15 mouse cellular contexts compared by ENCODE assay signal in the genomic region with DNA sequence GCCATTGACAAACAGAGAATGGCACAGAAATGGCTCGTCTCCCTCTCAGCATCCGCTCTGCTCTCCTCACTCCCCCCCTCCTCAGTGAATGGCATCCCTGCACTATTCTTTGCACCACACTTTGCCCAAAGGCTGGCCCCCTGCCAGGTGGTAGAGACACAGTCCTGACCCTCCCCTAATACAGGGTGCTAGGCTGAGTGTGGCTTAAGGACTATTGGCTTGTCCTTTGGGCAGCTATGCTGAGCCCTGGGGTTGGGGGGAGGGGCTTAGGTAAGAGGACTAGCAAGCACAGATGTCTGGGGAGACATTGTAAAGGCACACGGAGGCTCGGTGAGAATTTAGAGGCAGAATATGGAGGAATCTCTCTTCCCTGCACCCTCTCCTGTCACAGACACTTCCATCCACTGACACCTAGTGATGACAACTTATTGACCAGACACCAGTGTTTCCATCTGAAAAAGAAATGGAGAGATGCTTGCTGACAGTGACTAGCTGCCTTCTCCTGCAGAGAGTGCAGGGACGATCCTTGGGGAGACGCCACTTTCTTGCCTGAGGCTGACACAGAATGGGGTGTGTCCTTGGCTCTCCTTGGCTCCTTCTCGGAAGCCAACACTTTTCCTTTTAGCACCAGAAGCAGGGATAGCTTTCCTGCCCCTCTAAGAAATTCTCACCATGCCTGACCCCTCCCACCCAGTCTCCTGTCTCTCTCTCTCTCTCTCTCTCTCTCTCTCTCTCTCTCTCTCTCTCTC.
DNase-seq lines count a peak whose midpoint lies in the region; ATAC-seq and TF ChIP-seq lines count a peak whose summit lies in the region.
"Had no signal": no experiment of that assay in that cellular context is flagged by ENCODE, and none has a peak within 500 bp of the region (broad histone marks: within the 10 kb centered on the region; RNA-seq: fewer than 3 reads in every experiment).

No protein-coding gene starts in this region.

- ATAC-seq in lung, embryonic 15.5 days (ENCODE audit: borderline replicate concordance, extremely low read depth, low FRiP score, low TSS enrichment): peak; percentile 37; the same call in 1 of the 2 replicates
- ATAC-seq in limb, embryonic 12.5 days (ENCODE audit: insufficient number of reproducible peaks, insufficient read depth, low FRiP score, low TSS enrichment, low read depth): peak; percentile 58

- no peak for TF ChIP-seq CTCF in cerebellum, adult 2 months (IDR thresholded peaks at IDR 0.05; ENCODE audit: borderline replicate concordance, insufficient read depth, low read depth, low read length)
- no peak for TF ChIP-seq CTCF in brain, embryonic 14.5 days (IDR thresholded peaks at IDR 0.05; ENCODE audit: borderline replicate concordance, extremely low read depth, insufficient read depth, insufficient read length)

- TF ChIP-seq POLR2A in cerebellum, adult 2 months (IDR thresholded peaks at IDR 0.05; ENCODE audit: borderline replicate concordance, insufficient read depth, low read length): no peak
- TF ChIP-seq POLR2A in brain, embryonic 14.5 days (IDR thresholded peaks at IDR 0.05; ENCODE audit: borderline replicate concordance, extremely low read depth, insufficient read depth, insufficient read length, poor library complexity, severe bottlenecking): no peak

- H3K36me3 ChIP-seq in lung, embryonic 15.5 days: no peaks in the 10 kb centered on the region
- H3K36me3 ChIP-seq in limb, embryonic 12.5 days: no peaks in the 10 kb centered on the region
- H3K36me3 ChIP-seq: embryonic facial prominence, embryonic 15.5 days had no signal

- no peak overlapping the region for H3K27ac ChIP-seq in cerebellum, adult 2 months (ENCODE audit: insufficient read depth, low read length)
- no peak overlapping the region for H3K27ac ChIP-seq in lung, embryonic 15.5 days
- H3K27ac ChIP-seq in limb, embryonic 12.5 days: no peak overlapping the region
- H3K27ac ChIP-seq: embryonic facial prominence, embryonic 15.5 days; kidney, postnatal 0 days had no signal

- peak; percentile 62 to 65 for DNase-seq in cerebellum, postnatal 10 days
- DNase-seq in cerebellum, adult 2 months: no peak
- DNase-seq in lung, adult 18-20 months: no peak
- DNase-seq in brain, embryonic 14.5 days (ENCODE audit: low read depth): peak; percentile 51
- DNase-seq in thymus, postnatal 4 days: no peak
- DNase-seq in urinary bladder, adult 2 months (ENCODE audit: low spot score): no peak
- DNase-seq: adrenal gland, postnatal 36 days; cerebellum, adult 9-10 months; right cerebral cortex, postnatal 25 days; thymus, adult 2 months had no signal

- WGBS in cerebellum, adult 2 months: 80% methylated on average over 7 of the region's 7 CpGs
- 20% methylated on average over 7 of the region's 7 CpGs for WGBS in lung, embryonic 15.5 days
- 29% methylated on average over 7 of the region's 7 CpGs for WGBS in limb, embryonic 12.5 days

- no peak overlapping the region for H3K4me3 ChIP-seq in cerebellum, adult 2 months (replicated peaks; ENCODE audit: insufficient read depth, low read depth, low read length)
- no peak overlapping the region for H3K4me3 ChIP-seq in lung, embryonic 15.5 days
- H3K4me3 ChIP-seq in limb, embryonic 12.5 days (replicated peaks): no peak overlapping the region
- H3K4me3 ChIP-seq: embryonic facial prominence, embryonic 15.5 days had no signal

- peaks cover 15% of the 10 kb centered on the region; the same call in 1 of the 2 replicates for H3K4me1 ChIP-seq in cerebellum, adult 2 months (ENCODE audit: control insufficient read depth, insufficient read depth, low read length)
- no peaks in the 10 kb centered on the region for H3K4me1 ChIP-seq in lung, embryonic 15.5 days
- H3K4me1 ChIP-seq in limb, embryonic 12.5 days (replicated peaks): peaks cover 32% of the 10 kb centered on the region

- no peak overlapping the region for H3K9ac ChIP-seq in lung, embryonic 15.5 days
- H3K9ac ChIP-seq in limb, embryonic 12.5 days (replicated peaks): no peak overlapping the region
- H3K9ac ChIP-seq: embryonic facial prominence, embryonic 15.5 days had no signal

- H3K27me3 ChIP-seq in cerebellum, adult 2 months (ENCODE audit: control insufficient read depth, insufficient read depth, low read length): no peaks in the 10 kb centered on the region
- no peaks in the 10 kb centered on the region for H3K27me3 ChIP-seq in lung, embryonic 15.5 days
- peaks cover 6% of the 10 kb centered on the region; the same call in 1 of the 2 replicates for H3K27me3 ChIP-seq in limb, embryonic 12.5 days
- H3K27me3 ChIP-seq: embryonic facial prominence, embryonic 15.5 days had no signal

- H3K4me2 ChIP-seq in lung, embryonic 15.5 days: no peak overlapping the region
- no peak overlapping the region for H3K4me2 ChIP-seq in limb, embryonic 12.5 days
- H3K4me2 ChIP-seq: embryonic facial prominence, embryonic 15.5 days; liver, embryonic 11.5 days had no signal

- H3K9me3 ChIP-seq in lung, embryonic 15.5 days: no peaks in the 10 kb centered on the region
- no peaks in the 10 kb centered on the region for H3K9me3 ChIP-seq in limb, embryonic 12.5 days
- H3K9me3 ChIP-seq: embryonic facial prominence, embryonic 15.5 days had no signal

Comparison
In these comparisons a context has a peak if more than half of its experiments do, and no peak if none do; other contexts are left out.
1. DNase-seq: peak in cerebellum, postnatal 10 days (2 of 2) and brain, embryonic 14.5 days (single experiment); none in cerebellum, adult 2 months (0 of 2), lung, adult 18-20 months (0 of 2), thymus, postnatal 4 days (single experiment) and urinary bladder, adult 2 months (single experiment).